Mouse (Mus musculus) WW6 (cell line): ENCODE results near the gene Gm20388.
"Not testable (repeated sequence)": the region's sequence is repeated elsewhere in the genome, so short reads cannot be mapped to it uniquely, and the experiment has no call there.

Source experiments
- DNase-seq: peaks from one replicate; pipeline ENCODE4 v3.0.0-alpha.2; 2013; ENCODE audit warnings: low read depth, low spot score

Gm20388 gene

DNA sequence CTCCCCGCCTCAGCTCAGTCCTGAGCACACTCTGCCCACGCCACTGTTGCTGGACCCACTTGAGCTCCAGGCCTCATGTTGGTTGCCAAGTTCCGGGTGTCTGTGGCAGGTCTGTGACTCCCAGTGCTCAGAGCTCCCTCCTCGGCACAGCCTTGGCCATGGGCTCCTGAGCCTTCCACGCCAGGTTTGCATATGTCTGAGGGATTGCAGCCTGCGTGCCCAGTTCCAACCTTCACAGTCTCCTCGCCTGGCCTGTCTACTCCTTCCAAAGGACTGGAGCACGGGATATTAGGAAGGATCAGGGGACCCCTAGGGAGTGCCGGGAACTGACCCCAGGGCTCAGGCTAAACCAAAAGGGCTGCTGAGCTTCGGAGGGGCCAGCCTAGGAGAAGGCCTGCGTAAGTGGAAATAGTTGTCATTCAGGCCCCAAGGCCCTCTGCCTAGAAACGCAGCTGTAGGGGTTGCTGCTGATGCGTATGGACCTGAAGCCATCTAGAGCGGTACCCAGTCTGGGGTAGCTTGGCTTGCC, 1744.4 kb downstream of the Gm20388 start:
- no peak for DNase-seq

DNA sequence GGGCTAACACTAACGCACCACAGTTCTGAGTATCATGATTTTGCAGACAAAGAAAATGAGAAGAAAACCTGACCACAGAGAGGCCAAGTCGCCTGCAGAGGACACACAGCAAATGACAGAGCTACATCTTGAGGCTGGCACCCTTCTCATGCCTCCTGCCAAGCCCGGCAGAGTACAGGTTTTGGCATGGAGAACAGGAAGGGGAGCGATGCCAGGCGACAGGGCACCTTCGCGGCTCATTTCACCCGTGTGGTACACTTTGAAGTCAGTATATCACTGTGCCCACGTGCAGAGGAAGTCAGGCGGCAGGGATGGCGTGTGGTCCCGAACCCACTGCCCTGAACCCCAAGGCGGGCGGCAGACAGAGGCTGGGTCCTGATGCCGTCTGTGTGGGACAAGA, 1750.0 kb downstream of the Gm20388 start:
- no peak for DNase-seq

GRCm38 (mm10) chr8:121661631-121662357, 1751.2 kb downstream of the Gm20388 start:
- DNase-seq, result no peak

GRCm38 (mm10) chr8:121663101-121663500, 1752.5 kb downstream of the Gm20388 start:
- DNase-seq, result no peak

DNA sequence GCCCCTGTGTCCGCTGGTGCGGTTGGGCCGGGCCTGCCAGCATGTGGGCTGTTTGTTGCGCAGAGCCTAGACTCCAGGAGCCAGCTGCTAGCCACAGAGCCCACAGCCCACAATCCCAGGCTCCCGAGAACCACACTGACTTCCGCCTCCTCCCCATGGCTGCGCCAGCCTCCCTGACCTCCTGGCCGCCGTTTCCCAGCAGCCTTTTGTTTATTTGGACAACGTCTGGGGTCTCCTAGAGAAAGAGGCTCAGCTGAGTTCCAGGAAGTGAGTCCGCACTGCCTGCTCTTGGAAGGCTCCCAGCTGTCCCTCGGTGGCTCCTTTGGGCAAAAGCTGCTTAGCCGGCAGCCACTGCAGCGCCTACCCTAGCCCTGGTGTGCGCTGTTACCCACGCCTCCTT, 1754.7 kb downstream of the Gm20388 start:
- no peak for DNase-seq

- not testable (repeated sequence) for DNase-seq
Observed at GRCm38 (mm10) chr8:121667936-121668500, 1757.4 kb downstream of the Gm20388 start.

DNA sequence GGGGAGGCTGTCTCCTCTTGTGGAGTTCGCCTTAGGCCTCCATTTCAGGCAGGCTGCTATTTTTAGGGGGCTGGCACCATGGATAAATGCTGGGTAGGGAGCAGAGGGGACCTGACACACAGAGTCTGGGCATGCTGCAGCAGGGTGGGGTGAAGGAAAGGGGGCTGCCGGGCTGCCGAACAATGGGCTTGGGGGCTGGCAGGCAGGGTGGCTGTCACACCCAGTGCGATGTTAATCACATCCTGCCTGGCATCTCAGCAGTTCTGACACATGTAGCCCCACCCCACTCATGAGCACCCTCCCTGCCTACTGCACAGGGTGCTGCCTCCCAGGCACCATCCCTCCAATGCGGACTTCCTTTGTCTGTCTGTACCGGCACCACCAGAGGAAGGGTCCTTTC, 1757.9 kb downstream of the Gm20388 start:
- DNase-seq, result no peak

GRCm38 (mm10) chr8:121669208-121669607, 1758.6 kb downstream of the Gm20388 start:
- no peak for DNase-seq

DNA sequence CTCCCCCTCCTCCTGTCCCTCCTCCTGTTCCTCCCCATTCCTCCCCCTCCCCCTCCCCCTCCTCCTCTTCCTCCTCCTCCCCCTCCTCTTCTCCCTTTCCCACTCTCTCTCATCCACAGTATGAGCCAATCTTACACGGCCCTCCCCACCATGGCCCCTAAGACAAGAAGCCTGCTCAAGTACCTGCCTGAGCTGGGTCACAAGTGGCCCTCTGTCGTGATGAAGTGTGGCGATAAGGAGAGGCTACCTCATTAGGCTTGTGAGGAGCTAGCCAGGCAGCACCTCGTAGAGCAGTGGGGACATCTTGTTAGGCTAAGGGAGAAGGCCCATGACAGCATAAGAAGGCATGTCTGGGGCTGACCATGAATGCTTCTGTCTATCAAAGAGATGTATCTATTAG, 1762.5 kb downstream of the Gm20388 start:
- no peak for DNase-seq

- no peak for DNase-seq
Observed at GRCm38 (mm10) chr8:121673917-121674316, 1763.3 kb downstream of the Gm20388 start.

DNA sequence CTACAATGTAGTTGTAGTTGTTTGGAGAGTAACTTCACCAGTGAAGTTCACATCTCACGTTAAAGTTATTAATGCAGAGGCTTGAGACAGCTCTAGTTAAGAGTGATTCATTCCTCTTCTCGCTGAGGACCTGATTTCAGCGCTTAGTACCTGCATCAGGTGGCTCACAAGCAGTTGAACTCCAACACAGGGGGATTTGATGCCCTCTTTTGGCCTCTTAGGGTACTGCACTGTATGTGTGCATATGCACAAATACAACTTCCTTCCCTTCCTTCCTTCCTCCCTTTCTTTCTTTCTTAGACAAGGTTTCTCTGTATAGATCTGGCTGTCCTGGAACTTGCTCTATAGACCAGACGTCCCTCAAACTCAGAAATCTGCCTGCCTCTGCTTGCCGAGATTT, 1763.9 kb downstream of the Gm20388 start:
- no peak for DNase-seq

GRCm38 (mm10) chr8:121675161-121675560, 1764.5 kb downstream of the Gm20388 start:
- DNase-seq, result no peak

DNA sequence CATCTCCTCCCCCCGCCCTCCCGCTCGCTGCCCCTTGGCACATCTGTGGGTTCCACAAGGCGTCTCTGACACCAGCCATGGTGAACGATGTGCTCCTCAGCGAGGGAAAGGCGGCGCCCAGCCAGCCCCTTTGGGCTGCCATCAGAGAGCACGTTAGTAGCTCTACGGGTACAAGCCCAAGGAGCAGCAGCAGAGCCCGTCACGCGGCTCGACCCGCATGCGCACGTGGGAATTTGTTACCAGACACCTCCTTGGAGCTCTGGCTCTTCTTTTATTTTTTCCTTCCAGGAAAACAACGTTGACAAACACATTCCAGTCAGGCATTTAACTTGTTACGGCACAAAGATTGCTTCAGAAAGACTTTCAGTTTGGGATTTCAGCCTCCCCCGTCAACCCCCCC, 1765.1 kb downstream of the Gm20388 start:
- no peak for DNase-seq

- DNase-seq, result no peak
Observed at GRCm38 (mm10) chr8:121678696-121679095, 1768.1 kb downstream of the Gm20388 start.

DNA sequence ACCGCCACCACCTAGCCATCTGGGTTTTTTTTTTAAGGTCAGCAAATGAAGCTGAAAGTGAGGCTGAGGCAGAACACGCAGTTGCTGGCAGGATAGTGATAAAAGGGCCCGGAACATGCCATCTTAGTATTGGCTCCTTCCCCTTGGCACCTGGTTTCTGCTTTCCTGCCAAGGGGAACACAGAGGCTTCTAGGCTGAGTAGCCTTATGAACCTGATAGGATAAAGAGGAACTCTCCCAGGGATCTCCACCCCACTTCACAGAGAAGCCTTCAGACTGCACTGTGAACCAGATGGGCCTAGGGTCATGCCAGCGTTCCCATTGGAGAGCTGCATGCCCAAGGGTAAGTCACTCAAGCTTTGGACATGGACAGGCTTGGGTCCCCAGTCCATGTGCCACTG, 1770.3 kb downstream of the Gm20388 start:
- no peak for DNase-seq

- DNase-seq, result no peak
Observed at GRCm38 (mm10) chr8:121681457-121681856, 1770.8 kb downstream of the Gm20388 start.

DNA sequence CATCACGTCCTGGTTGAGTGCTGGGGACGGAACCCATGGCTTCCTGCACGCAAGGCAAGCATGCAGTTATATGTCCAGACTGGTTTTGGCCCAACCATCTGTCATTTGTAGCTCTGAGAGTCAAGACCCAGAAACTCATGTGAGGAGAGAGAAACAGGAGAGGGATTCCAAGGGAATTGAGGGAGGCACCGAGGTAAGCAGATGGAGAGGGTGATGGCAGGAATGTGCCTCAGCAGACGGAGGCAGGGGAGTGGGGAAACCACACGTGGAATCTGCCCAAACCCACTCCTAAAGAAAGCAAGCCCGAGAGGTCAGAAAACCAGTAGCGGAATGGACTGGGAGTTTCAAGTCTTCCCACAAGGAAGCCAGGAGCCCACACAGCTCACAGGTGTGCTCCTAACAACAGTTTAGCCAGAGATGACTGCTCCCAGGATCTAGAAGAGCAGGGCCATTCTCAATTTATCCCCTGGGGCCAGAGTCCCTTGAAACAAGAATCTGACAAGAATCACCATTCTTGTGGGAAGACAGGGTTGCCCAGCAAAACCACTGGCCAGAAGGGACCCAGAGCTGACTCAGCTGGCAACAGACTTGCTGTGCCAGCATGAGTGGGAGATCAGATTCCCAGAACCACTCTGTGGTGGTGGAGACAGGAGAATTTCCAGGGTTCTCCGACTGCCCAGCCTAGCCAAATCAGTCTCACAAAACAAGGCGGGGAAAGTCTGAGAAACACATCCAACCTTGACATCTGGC, 1772.6 kb downstream of the Gm20388 start:
- DNase-seq, result no peak

GRCm38 (mm10) chr8:121685419-121685818, 1774.8 kb downstream of the Gm20388 start:
- no peak for DNase-seq

- DNase-seq, result no peak
Observed at GRCm38 (mm10) chr8:121687455-121688161, 1777.0 kb downstream of the Gm20388 start.

- DNase-seq, result no peak
Observed at GRCm38 (mm10) chr8:121688496-121688895, 1777.9 kb downstream of the Gm20388 start.

- no peak for DNase-seq
Observed at GRCm38 (mm10) chr8:121694453-121694852, 1783.8 kb downstream of the Gm20388 start.
